Mouse (Mus musculus) forelimb bud, embryonic 11.5 days (tissue): ENCODE results near the gene Trib3.

Source experiments
- DNase-seq: peaks from one replicate; pipeline ENCODE4 v3.0.0-alpha.2; 2012; ENCODE audit warnings: low read depth, low spot score

Trib3 gene

DNA sequence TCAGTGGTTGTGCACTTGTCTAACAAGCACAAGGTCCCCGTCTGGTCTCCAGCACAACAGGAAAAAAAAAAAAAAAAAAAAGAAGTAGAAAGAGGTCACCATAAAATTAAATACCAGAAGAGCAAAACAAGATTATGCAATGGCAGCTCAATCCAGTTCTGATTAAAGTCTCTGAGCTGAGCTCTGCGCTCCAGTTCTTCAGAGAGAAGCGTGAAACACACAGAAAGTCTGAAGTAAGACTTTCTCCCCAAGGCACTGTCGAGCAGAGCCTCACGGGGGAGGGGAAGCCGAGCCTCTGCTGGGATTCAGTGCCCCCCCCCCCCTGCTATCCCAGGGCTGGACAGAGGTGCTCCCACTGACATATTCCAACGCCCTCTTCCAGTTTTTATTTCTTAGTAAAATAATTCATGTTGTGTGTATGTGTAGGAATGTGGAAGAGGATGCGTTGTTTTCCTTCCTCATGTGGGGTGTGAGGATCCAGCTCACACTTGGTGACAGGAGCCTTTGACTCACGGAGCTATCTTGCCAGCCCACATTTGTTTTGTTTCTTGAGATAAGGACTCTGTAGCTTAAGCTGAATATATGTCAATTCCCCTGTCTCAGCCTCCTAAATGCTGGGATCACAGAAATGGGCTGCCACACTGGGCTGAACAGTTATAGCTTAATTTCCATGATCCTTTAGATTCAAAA lies 3.1 kb upstream of the Trib3 start:
- DNase-seq = no peak

DNA sequence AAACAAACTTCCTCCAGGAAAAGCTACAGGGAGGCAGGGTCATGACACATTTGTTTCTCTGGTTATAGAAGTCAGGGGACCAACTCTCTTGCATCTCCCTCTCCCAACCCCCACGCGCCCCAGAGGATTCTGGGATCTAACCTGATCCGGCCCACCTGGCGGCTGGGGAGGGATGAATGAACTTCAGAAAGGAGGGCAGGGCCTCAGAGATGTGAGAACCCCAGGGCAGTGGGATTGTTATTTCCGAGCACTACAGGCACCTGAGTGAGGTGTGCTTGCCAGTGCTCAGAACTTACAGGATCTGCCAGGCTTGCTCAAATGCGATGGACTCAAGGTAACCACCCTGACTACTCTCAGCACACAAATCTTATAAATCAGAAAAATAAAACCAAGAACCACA lies 1.6 kb upstream of the Trib3 start:
- DNase-seq = no peak

DNA sequence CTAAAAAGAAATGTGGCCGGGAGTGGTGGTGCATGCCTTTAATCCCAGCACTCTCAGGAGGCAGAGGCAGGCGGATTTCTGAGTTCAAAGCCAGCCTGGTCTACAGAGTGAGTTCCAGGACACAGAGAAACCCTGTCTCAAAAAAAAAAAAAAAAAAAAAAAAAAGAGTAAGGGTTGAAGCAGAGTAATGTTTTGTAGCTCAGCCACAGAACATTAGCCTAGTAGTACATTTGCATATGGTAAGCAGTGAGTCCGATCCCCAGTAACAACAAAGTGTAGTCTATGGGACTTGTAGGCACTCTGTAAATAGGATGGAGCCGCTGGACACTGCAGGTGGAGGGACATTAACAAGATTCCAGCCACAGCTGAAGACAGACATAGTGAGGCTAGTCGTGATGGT lies 1.1 kb upstream of the Trib3 start:
- no peak for DNase-seq

DNA sequence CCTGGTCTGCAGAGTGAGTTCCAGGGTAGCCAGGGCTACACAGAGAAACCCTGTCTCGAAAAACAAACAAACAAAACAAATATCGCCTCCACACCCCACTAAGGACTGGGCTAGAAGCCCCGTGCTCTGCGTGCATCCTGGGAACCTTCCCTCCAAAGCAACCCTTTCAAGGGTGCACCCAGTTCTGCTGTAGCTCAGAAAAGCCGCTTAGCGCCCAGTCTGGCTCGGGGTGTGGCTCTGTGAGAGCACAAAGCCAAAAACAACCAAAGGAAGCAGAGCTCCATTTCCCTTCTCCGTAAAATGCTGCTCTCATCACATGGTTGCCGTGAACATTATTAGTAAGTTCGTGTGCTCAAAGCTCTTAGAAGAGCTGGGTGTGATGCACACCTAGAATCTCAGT lies 529 bp upstream of the Trib3 start:
- DNase-seq = no peak

DNA sequence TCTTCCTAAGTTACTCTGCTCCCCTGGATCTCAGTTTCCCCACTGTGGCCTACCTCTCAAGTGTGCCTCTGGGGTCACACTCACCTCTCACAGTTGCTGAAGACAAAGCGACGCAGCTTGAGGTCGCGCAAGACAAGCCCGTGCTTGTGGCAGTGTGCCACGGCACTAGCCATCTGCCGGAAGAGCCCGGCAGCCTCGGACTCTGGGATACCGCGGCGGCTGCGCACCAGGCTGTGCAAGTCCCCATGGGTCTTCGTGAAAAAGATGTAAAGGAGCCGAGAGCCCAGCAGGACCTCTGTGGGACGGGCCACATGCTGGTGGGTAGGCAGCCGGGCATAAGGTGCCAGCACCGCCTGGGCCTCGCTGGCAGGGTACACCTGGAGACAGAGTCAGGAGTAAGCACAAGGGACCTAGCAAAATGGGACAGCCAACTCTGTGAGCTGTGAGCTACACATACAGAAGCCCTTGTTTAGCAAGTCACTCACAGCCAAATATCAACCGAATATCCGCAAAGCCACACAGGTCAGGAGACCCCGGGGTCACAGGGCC lies 4.1 kb downstream of the Trib3 start:
- no peak for DNase-seq

DNA sequence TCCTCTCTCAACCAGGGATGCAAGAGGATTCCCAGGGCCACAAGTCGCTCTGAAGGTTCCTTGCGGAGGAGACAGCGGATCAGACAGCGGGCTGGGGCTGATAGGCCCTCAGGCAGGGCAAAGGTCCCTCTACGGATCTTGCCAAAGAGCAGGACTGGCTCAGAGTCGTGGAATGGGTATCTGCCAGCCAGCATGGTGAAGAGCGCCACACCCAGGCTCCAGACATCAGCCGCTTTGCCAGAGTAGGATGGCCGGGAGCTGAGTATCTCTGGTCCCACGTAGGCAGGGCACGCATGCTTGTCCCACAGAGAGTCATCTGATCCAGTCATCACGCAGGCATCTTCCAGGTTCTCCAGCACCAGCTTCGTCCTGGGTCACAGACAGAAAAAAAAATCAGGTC lies 5.5 kb downstream of the Trib3 start:
- no peak for DNase-seq

DNA sequence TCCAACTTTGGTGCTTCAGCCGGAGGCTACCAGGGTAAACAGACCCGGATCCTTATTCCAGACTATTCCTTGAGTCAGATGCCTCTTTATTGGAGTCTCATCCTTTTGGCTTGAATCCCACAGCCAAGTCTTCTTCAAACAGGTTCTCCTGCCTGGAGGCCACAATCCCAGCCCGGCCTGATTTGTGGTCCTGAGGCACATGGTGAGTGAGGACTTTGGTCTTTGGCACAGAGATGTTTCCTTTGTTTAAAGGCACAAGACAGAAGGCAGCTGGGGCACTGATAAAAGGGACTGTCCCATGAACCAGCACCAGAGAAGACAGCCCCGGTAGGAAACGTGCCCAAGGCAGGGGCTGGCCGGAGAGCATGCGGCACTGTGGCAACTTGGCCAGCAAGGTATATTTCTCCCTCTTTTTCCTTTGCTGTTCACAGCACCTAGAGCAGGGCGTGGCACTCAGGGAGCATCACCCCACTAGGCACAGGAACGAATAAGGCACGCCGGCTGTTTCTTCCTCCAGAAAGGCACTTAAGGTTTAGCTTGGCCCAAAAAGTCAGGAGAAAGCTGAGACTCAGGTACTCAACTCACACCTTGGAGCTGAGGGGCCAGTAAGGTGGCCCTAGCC lies 6.1 kb downstream of the Trib3 start:
- no peak for DNase-seq

DNA sequence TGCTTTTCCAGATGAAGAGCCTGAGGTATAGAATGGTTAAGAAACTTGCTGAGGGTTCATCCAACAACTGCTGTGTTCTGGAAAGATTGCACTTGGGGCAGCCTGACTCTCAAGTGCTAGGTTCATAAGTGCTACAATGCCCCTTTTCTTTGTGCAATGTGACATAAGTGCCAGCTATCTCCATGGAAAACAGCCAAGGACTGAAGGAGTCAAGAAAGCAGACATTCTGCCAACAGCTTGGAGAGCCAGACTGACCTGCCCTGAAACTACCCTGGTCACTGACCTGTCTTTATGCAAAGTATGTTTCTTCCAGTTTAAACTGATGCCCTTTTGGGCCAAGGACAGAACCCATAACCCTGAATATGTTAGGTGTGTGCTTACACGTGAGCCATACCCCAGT lies 7.0 kb downstream of the Trib3 start:
- DNase-seq = no peak

DNA sequence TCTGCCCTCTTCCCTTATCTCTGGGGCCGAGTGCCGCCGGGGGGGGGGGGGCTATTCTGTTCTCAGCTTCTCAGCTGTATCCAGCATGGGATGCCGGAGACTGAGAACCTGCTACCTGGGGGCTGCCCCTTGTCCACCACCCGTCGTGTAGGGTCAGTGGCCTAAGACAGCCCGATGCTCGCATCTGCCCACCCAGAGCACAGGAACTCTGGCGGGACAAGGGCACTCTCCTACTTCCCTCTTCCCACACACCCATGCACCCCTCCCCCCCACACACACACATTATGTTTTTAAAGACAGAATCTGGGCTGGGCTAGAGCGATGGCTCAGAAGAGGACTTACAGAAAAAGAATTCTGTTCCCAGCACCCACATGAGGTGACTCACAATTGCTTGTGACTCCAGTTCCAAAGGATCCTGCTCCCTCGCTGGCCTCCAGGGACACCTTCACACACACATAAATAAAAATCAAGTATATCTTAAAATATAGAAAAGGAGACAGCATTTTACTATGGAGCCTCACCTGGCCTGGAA lies 8.5 kb downstream of the Trib3 start:
- no peak for DNase-seq

DNA sequence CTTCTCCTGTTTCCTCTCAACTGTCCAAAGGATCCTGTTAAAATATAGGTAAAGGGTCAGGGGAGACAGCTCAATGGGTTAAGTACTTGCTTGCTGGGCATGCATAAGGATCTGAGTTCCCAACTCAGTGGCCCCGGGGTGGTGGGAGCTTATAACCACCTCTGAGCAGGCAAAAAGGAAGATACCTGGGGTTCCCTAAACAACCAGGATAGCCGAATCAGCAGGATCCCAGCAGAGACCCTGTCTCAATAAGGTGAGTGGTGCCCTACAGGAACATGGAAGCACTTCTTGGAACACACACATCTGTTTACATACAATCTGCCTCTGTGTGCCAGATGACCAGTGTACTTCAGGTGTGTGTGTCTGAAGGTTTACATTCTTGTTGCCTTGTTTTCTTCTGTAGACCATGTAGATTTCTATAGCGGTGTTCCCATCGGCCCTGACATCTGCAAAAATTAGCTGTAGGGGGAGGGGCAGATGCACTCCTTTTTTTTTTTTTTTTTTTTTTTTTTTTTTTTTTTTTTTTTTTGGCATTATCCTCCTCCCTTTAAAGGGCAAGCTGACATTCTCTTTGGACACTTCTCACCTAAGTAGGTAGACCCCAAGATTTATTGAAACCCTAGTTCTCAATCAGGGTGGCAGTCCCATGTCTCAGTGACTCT lies 10.4 kb downstream of the Trib3 start:
- no peak for DNase-seq

DNA sequence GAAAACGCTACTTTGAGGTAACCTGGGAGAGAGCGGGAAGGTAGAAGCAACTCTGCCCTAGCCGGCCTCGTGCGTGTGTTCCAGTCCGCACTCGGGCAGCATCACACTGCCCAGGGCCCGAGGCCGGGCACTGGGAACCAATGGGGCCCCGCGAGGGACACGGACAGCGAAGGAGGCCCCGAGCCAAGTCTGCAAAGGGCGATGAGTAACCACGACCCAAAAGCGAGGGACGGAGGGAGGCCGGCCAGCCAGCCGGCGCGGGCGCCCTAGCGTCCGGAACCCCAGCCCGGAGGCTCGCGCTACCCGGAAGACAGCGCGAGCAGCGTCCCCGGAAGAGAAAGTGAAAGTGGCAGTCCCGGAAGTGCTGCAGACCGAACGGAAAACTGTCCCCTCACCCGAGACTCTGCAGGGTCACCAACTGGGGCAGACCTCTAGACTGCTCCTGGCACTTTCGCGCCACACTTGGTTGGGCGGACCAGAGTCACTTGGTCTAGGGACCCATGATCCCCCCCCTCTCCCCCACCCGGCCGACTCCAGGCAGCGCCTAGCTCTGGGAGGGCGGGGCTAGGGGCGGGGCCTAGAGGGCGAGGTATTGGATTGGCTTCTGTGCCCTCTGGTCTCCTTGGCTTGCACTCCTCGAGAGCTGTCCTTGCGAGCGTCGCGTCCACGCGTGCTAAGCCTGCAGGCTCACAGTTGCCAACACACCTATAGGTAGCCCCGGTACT lies 11.6 kb downstream of the Trib3 start, which contains the start of gene Rbck1:
TSS of gene Rbck1 (minus strand) at position 553 of the 725 bp plus-strand sequence.
- DNase-seq = peak; percentile 90

DNA sequence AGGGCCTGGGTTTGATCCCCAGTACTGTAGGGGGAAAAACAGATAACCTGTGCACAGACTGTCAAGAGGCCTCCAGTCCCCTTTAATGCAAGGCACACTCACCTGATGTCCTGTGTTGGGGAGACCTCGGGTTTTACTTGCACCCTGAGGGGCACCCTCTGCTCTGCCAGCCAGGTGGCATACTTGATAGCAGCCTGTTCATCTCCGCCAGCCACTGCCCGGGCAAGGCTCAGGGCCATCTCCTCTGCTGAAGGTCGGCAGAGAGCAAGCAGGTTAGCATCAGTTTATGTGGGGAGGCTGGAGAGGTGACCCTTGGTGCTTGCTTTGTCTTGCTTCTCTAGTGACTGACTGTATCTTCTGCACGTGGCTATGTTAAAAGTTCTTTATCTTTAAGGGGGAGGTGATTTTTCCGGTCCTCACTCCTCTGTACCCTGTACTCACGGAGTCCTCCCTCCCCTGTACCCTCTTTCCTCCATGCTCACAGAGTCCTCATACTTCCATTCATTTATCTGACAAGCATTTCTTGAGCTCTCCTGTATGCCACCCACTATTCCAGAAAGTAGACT lies 12.9 kb downstream of the Trib3 start:
- no peak for DNase-seq

DNA sequence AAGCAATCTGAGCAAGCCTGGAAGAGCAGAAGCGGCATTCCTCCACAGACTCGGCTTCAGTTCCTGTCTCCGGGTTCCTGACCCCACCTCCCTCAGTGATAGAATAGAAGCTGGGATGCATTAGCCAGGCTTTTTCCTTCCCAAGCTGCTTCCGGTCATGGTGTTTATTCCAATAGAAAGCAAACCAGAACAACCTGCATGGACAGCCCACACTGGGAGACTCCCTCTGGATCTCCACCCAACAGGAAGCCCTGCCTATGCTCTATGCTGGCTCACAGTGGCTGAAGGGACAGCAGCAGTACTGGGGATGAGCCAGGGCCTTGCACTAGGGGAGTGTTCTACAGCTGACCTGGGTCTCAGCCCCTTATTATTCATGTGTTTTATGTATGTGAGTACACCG lies 15.9 kb downstream of the Trib3 start:
- no peak for DNase-seq

DNA sequence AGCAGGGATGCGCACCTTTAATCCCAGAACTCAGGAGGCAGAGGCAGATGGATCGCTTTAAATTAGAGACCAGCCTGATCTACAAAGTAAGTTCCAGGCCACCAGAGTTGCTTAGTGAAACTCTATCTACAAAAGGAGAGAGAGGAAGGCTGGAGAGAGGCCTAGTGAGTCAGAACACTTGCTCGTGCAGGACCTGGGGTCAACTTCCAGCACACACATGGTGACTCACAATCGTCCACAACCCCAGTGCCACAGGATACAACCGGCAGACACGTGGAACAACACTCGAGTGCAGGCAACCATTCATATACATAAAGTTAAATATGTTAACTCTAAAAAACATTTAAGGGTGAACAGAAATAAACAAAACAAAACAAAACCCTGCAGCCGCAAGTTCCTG lies 17.2 kb downstream of the Trib3 start:
- no peak for DNase-seq

DNA sequence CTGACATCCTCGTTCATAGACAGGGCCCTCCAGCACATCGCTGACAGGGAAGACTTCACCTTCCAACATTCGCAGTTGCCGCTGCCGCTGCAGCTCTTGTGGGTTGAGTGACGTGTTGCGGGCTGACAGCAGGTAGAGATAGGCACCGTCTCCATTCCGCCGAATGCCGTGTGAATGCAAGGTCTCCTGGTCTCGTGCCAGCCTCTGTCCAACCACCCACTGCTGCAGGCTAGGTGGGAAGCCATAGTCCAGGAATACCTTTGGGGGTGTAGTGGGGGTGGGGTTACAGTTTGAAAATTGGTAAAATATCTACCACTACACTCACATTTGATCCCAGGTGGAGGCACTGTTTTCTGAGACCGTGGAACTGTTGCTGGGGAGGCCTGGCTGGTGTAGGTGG lies 17.7 kb downstream of the Trib3 start:
- no peak for DNase-seq

DNA sequence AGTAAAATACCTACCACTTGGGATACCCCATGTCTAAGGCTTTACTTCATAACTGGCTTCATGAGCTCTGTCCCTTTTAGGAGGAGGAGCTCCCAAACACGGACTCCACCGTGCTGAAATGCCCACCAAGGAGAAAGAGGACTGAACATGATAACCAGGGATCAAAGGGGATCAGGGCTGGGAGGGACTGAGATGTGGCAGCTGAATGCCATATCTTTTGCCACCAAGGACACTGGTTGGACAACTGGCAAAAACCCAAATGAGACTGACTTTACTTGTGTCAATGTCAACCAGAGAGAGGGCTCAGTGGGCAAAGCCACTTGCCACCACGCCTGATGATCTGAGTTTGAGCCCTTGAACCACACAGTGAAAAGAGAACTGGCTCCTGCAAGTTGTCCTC lies 19.0 kb downstream of the Trib3 start:
- no peak for DNase-seq

DNA sequence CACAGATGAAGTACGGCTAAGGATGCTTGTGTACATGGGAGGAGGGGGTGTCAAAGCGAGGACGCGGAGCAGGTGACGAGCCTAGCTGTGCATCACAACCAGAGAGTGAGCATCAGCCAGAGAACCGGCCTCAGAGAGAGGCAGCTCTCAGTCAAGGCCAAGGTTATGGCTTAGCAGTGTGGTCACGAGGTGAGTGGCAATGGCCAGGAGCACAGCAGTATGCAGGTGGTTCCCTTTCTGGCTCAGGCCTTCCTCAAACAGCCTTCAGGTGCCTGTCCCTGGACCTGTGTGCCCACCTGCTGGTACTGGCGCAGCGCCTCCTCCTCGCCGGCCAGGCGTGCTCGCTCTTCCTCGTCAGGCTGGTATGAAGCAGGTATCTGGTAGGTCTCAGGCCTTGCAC lies 19.9 kb downstream of the Trib3 start:
- no peak for DNase-seq

DNA sequence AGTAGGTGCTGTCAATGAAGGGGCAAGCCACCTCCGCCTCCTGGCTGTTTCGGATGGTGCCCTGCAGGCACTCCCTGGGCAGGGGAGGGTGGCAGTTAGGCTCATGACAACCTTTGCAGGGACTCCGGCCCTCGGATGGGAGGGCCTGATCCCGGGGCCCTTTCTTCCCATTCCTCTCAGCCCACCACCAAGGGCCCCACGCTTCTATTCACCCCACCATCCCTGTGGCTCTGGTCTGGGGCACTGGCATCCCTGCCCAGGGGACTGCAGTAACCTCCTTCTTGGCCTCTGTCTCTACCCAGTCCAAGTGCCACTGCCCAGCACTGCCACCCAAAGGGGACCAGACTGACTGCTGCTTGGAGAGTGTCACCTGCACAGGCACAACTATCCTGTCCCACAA lies 21.6 kb downstream of the Trib3 start:
- no peak for DNase-seq

DNA sequence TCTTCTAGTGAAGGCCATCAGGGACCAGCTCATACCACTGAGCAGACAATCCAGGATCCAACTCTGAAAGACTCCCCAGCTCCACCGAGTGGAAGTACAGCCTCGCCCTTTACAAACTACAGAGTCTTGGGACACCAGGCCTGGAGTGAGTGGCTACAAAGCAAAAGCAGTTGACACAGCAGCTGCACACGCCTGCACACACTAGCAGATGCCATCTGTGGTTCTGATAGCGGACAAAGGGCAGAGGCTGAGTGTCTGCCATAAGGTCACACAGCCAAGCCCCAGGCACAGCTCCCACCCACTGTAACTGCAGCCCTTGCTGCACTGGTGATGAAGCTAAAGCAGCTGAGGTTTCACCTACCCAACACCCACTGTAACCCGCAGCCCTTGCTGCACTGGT lies 22.3 kb downstream of the Trib3 start:
- no peak for DNase-seq

DNA sequence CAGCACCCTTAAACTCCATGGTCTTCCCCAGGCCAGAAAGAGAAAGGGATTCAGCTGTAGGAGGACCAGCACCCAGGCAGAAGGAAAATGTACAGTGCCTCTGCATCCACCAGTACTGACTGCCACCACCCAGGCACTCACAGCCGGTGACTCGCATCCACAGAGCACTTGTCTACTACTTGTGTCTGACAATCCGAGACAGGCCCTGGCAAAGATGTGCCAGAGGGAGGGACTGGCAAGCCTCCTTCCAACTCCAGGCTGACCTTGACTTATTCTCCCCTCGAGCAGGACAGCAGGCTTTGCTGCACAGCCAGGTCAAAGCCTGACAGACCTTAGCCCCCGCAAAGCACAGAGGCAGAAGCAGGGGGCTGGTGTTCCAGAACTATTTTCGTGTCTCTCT lies 26.8 kb downstream of the Trib3 start:
- no peak for DNase-seq

DNA sequence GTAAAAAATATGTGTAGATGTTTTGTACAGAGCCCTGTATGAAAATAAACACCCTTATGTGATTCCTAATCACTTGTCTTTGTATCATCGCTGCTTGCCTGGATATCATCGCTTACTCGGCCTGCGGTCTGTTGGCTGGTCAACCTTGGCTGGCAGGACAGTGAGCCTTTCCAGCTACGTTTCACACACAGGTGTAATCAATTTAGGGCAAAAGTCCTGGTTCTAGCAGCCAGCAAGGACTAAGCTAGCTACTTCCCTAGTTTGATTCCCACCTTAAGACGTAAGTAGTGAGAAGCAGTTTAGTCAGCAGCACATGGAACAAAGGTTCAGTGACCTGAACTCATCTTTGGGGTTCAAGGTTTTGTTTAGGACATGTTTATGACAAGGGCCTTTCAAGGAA lies 29.9 kb downstream of the Trib3 start:
- no peak for DNase-seq

DNA sequence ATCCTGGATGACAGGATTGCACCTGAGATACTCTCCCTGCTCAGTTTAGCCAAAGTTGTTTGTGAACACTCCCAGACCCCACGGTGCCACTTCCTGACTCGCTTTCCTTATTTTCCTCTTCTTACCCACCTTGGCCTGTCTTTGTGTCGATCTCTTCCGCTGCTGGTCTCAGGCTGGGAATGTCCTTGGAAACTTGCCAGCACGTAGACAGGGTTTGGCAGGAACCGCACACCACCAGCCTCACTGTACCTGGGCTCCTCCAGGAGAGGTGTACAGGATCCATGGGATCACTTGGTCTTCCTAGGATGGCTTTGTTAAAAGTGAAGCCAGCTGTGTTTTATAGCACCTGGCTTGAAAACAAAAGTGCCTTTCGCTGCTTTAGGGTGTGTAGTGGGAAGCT lies 30.8 kb downstream of the Trib3 start:
- no peak for DNase-seq
